Mouse (Mus musculus) bone marrow, adult 2 months (tissue): Measurements from ENCODE around the gene Dus3l. TPM values are rescaled to one million over a fixed set of nuclear protein-coding genes. Genes with fewer than 3 reads are reported as not detected.

Experiments used
- H3K27ac ChIP-seq: fragments of 200-500 bp; 2 replicates; pipeline ENCODE4 v1.5.1; 2012; ENCODE audit warnings: low read depth, mild to moderate bottlenecking, control low read depth, inconsistent platforms, low read length; ENCODE audit not compliant: control insufficient read depth, poor library complexity, insufficient read depth
- H3K4me1 ChIP-seq: fragments of 200-500 bp; 2 replicates; pipeline ENCODE4 v1.6.1; 2011; ENCODE audit warnings: low read length; ENCODE audit not compliant: control insufficient read depth, insufficient read depth
- H3K4me3 ChIP-seq: fragments of 200-500 bp; replicated peaks from 2 replicates; pipeline ENCODE3; 2011; ENCODE audit warnings: mild to moderate bottlenecking, low read depth, low read length, control low read depth; ENCODE audit not compliant: control insufficient read depth
- CTCF ChIP-seq: fragments of 200-500 bp; IDR thresholded peaks from 2 replicates; pipeline ENCODE4 v1.5.1; 2011; ENCODE audit warnings: low read length, control low read depth; ENCODE audit not compliant: control insufficient read depth, insufficient read depth
- POLR2A ChIP-seq: fragments of 200-500 bp; IDR thresholded peaks from 2 replicates; pipeline ENCODE4 v1.6.1; 2011; ENCODE audit warnings: low read depth, mild to moderate bottlenecking, control low read depth, low read length, borderline replicate concordance; ENCODE audit not compliant: control insufficient read depth
- WGBS: fragments of 180-500 bp; shearing (Covaris S2); methylation state at CpG from one replicate; pipeline ENCODE4 v1.1.7; 2018; 5-methylcytosine and 5-hydroxymethylcytosine counted together
- polyA plus RNA-seq: library from polyadenylated mRNA; stranded (reverse); fragments of >200 nt; gene quantifications from 2 replicates; pipeline ENCODE4 v1.2.4, GENCODE M21; 2011; ENCODE audit warnings: low replicate concordance; ENCODE audit not compliant: missing spikeins, insufficient read depth, insufficient read length

Dus3l gene
- polyA plus RNA-seq, 1 experiment = 51.0 TPM

- WGBS = 51% methylated on average over 12 of the region's 12 CpGs
- Histone ChIP-seq H3K27ac (no peak overlapping the region; the same call in 1 of the 2 replicates), H3K4me1 (peaks cover 6% of the 10 kb centered on the region; the same call in 1 of the 2 replicates), H3K4me3 (peak overlapping the region; percentile 99)
- no peak for TF ChIP-seq POLR2A
Measured at GRCm38 (mm10) chr17:56765431-56765830, 874 bp downstream of the Dus3l start.

DNA sequence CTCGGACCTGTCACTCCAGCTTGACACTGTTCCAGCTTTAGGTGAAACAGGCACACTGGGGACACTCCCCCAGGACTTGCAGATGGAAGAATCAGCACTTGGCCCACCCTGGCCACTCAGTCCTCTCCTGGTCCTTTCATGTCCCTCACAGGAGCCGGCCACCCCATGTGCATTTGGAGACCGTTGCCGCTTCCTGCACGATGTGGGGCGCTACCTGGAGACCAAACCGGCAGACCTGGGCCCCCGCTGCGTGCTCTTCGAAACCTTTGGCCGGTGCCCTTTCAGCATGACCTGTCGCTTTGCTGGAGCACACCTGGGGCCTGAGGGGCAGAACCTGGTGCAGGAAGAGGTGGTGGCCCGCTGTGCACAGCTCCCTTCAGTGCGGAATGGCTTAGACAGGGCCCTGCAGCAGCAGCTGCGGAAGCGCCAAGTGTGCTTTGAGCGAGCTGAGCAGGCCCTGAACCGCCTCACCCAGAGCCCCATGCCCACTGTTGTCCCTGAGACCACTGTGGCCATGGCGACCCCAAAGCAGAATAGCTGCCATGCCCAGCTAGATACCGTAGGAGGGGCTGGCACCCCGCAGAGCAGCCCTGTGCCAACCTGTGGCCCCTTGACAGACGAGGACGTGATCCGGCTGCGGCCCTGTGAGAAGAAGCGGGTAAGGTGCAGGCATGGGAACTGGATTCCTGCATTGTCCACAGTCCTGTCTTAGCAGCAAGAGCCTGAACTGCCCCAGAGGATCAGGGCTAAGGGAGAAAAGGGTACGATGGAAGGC lies 2.3 kb downstream of the Dus3l start:
- TF ChIP-seq CTCF (no peak), POLR2A (no peak)
- Histone ChIP-seq H3K4me1 (peaks cover 6% of the 10 kb centered on the region; the same call in 1 of the 2 replicates), H3K27ac (no peak overlapping the region), H3K4me3 (no peak overlapping the region)
- 92% methylated on average over 27 of the region's 27 CpGs for WGBS

- 94% methylated on average over 29 of the region's 29 CpGs for WGBS
- Histone ChIP-seq H3K4me3 (no peak overlapping the region), H3K4me1 (peaks cover 4% of the 10 kb centered on the region; the same call in 1 of the 2 replicates), H3K27ac (no peak overlapping the region)
- TF ChIP-seq CTCF (no peak), POLR2A (no peak)
Measured at GRCm38 (mm10) chr17:56767531-56768135, 3.1 kb downstream of the Dus3l start.

- no peak overlapping the region for H3K4me3 ChIP-seq
- WGBS = 85% methylated on average over 11 of the region's 11 CpGs
- no peaks in the 10 kb centered on the region for H3K4me1 ChIP-seq
- H3K27ac ChIP-seq = no peak overlapping the region
- TF ChIP-seq POLR2A = no peak
- TF ChIP-seq CTCF = no peak
Measured at GRCm38 (mm10) chr17:56768941-56769340, 4.4 kb downstream of the Dus3l start.

DNA sequence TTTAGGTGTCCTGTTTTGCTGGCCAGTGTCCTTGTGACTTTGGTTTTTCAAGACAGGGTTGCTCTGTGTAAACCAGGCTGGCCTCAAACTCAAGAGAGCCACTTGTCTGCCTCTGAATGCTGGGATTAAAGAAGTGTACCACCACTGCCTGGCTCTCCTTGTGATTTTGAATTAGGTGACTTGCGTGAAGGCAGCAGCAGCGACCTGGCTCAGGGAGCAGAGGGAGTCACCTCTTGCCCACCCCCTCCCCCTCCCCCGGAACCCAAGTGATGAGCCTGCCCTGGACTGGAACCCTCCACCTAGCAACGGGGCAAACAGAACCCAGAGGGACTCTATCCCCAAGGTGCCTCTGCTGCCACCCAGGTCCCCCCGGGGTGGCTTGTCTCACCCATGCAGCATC lies 5.4 kb downstream of the Dus3l start, which contains the start of gene Prr22:
Gene Prr22, plus strand, starts transcription at position 301 of the 400 bp plus-strand sequence.
- no peak within 1 kb of the TSS for H3K27ac ChIP-seq
- 85% methylated on average over 5 of the region's 5 CpGs for WGBS
- no peak for TF ChIP-seq CTCF
- TF ChIP-seq POLR2A = no peak
- no peaks in the 10 kb centered on the region for H3K4me1 ChIP-seq
- no peak within 1 kb of the TSS for H3K4me3 ChIP-seq

DNA sequence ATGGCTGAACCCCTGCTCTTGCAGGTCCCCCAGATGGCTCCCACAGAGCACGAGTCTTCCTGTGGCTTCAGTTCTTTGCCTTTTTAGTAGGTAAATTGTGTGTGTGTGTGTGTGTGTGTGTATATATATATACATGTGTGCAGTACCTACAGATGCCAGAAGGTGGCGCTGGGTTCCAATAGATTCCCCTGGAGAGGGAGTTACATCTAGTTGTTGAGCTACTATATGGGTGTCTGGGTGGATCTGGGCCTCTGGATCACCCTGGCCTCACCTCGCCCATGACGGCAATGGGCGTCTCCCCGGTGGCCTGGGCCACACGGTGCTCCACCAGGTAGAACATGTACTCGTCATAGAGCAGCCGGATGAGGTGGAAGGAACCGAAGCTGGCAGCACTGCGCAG lies 13.0 kb downstream of the Dus3l start:
- TF ChIP-seq CTCF = no peak
- no peak for TF ChIP-seq POLR2A
- H3K27ac ChIP-seq = no peak overlapping the region
- H3K4me1 ChIP-seq = no peaks in the 10 kb centered on the region
- WGBS = 94% methylated on average over 11 of the region's 11 CpGs
- H3K4me3 ChIP-seq = no peak overlapping the region

- no peak overlapping the region for H3K27ac ChIP-seq
- TF ChIP-seq POLR2A = no peak
- no peaks in the 10 kb centered on the region for H3K4me1 ChIP-seq
- 89% methylated on average over 3 of the region's 3 CpGs for WGBS
- H3K4me3 ChIP-seq = no peak overlapping the region
Measured at GRCm38 (mm10) chr17:56778779-56779362, 14.3 kb downstream of the Dus3l start.

DNA sequence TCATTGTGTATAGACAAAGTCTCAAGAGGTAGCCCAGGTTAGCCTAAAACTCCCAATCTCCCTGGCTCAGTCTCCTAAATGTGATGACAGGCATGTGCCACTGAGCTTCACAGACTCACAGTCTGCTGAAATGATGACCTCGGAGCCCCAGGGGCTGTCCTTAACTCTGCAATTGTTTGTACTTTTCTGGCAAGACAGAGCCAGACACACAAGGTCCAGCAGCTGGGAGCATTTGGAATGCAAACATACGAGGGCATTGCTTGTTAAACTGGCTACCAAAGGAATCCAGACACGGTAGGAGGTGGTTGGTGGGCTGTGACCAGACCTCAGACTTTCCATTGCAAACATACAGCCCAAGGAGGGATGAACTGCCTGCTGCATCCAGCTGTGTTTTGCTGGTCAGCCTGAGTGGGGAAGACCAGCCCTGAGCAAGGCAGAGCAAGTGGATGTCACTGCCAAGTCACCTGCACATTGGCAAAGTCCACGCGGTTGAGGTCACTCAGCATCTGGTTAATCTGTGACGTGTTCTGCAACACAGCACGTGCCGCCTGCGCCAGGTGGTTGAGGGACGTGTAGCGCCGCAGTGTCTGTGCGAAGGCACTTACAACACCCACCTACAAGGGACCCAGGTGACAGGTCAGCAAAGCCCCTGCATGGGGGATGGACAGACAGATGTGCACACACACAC lies 15.9 kb downstream of the Dus3l start:
- WGBS = 93% methylated on average over 13 of the region's 13 CpGs
- TF ChIP-seq POLR2A (no peak), CTCF (no peak)
- no peak overlapping the region for H3K27ac ChIP-seq
- no peak overlapping the region for H3K4me3 ChIP-seq
- H3K4me1 ChIP-seq = no peaks in the 10 kb centered on the region
